Mouse (Mus musculus) monocyte, adult 2 months (primary cell): ENCODE data around the gene Cd8b1.
"Not testable (repeated sequence)": the region's sequence is repeated elsewhere in the genome, so short reads cannot be mapped to it uniquely, and the experiment has no call there.

Experiments
- DNase-seq, 2 experiments: peaks; one replicate each; pipeline ENCODE4 v3.0.0; 2022; ENCODE audit warnings: low spot score in 2 of 2, low read depth in 1 of 2

Gene Cd8b1

GRCm38 (mm10) chr6:71322491-71322921, at the start of gene Cd8b1:
Gene Cd8b1 (plus strand): TSS chr6:71322788.
- DNase-seq: no peak

- DNase-seq: no peak
Measured at GRCm38 (mm10) chr6:71273715-71274114, 48.9 kb upstream of the Cd8b1 start.

- DNase-seq: no peak
Measured at GRCm38 (mm10) chr6:71274621-71275020, 48.0 kb upstream of the Cd8b1 start.

GRCm38 (mm10) chr6:71279418-71279817, 43.2 kb upstream of the Cd8b1 start:
- peak in 1 of 2 experiments; percentile 5 for DNase-seq

GRCm38 (mm10) chr6:71293509-71293908, 29.1 kb upstream of the Cd8b1 start:
- DNase-seq: no peak

- no peak for DNase-seq
Measured at GRCm38 (mm10) chr6:71295303-71295702, 27.3 kb upstream of the Cd8b1 start.

- no peak for DNase-seq
Measured at GRCm38 (mm10) chr6:71298051-71298450, 24.5 kb upstream of the Cd8b1 start.

GRCm38 (mm10) chr6:71298751-71299150, 23.8 kb upstream of the Cd8b1 start:
- DNase-seq: no peak

GRCm38 (mm10) chr6:71302097-71302731, 20.4 kb upstream of the Cd8b1 start:
- no peak for DNase-seq

- no peak for DNase-seq
Measured at GRCm38 (mm10) chr6:71307486-71307885, 15.1 kb upstream of the Cd8b1 start.

GRCm38 (mm10) chr6:71321826-71322283, 733 bp upstream of the Cd8b1 start, which contains the start of gene Smyd1:
Gene Smyd1 (minus strand): TSS chr6:71322233.
- no peak for DNase-seq

- DNase-seq: no peak
Measured at GRCm38 (mm10) chr6:71324816-71325215, 2.2 kb downstream of the Cd8b1 start.

- DNase-seq: no peak
Measured at GRCm38 (mm10) chr6:71329881-71330280, 7.3 kb downstream of the Cd8b1 start.

GRCm38 (mm10) chr6:71330486-71330885, 7.9 kb downstream of the Cd8b1 start:
- no peak for DNase-seq

GRCm38 (mm10) chr6:71331491-71331890, 8.9 kb downstream of the Cd8b1 start:
- DNase-seq: not testable (repeated sequence)

GRCm38 (mm10) chr6:71332236-71332965, 9.8 kb downstream of the Cd8b1 start:
- DNase-seq: no peak

- no peak for DNase-seq
Measured at GRCm38 (mm10) chr6:71333031-71333430, 10.4 kb downstream of the Cd8b1 start.

- DNase-seq: no peak
Measured at GRCm38 (mm10) chr6:71333578-71334273, 11.1 kb downstream of the Cd8b1 start.

GRCm38 (mm10) chr6:71337666-71338065, 15.1 kb downstream of the Cd8b1 start:
- no peak for DNase-seq

GRCm38 (mm10) chr6:71338941-71339340, 16.4 kb downstream of the Cd8b1 start:
- DNase-seq: no peak

- DNase-seq: no peak
Measured at GRCm38 (mm10) chr6:71339351-71339750, 16.8 kb downstream of the Cd8b1 start.

GRCm38 (mm10) chr6:71341179-71341578, 18.6 kb downstream of the Cd8b1 start:
- DNase-seq: no peak
